Mouse (Mus musculus): ENCODE results near the gene Ppfia3.

Ppfia3 gene

DNA sequence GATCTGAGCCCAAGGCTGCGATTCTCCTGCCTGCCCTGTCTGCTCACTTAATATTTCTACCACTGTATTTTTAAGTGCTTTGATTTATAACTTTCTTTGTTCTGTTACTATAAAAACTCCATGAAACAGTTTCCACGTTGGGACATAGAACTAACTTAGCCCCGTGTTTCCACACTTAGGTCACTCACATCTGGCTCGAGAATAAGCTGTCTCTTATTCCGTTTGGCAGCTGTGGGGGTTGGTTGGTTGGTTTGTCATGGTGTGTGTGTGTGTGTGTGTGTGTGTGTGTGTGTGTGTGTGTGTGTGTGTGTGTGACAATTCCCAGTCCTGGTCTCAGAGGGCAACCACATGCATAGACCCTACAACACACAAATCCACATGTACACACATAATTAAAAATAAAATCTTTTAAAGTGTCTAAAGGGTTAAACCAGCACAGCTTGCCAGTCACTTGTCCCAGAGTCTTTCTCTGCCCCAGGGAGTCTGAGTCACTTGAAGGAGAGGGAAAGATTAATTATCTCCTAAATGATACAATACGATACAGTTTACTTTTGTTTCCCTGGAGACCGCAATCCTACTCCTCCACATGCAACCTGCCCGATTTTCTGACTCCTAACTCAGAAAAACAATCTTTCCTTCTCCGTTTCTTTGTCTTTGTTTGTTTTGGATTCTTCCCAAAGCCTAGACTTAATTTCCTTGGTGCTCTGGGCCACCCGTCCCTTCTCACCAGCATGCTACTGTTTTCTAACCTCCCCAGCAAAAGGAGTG is 53.9 kb downstream of the Ppfia3 start:
- DNase-seq (ENCODE audit: low spot score): peak; percentile 54

- no peak for DNase-seq (ENCODE audit: low spot score)
Measured at GRCm38 (mm10) chr7:45312023-45312422, 54.8 kb downstream of the Ppfia3 start.

GRCm38 (mm10) chr7:45309455-45309854 is 57.4 kb downstream of the Ppfia3 start:
- peak; percentile 83 for DNase-seq (ENCODE audit: low spot score)

DNA sequence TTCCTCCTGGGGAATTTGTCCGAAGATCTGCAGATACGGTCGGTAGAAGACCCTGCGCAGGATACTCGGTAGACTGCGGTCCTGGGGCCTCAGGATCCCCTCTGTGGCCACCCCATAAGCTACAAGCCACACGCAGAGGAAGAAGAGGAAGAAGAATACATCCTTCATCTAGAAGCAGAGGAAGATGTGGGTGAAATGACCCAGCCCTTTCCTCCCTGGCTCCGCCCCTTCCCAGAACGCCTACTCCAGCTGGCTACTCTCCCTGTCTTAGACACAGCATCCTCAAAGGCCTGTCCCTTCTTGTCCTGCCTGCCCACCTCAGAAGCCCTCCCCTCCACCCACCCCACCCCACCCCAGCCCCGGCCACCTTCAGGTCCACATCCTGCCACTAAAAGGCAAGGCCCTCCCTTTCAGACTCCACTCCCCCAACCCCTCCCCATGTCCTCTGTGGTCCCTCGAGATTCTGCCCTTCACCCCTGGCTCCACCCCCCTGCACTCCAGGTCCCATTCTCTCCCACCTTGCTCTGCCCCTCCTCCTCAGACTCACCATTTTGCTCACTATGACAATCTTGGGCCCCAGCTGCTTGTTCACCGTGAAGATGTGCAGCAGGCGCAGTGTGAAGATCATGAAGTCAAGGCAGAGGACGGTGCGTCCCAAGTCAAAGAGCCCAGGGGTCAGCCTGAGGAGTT is 58.1 kb downstream of the Ppfia3 start:
- no peak for DNase-seq (ENCODE audit: low spot score)

DNA sequence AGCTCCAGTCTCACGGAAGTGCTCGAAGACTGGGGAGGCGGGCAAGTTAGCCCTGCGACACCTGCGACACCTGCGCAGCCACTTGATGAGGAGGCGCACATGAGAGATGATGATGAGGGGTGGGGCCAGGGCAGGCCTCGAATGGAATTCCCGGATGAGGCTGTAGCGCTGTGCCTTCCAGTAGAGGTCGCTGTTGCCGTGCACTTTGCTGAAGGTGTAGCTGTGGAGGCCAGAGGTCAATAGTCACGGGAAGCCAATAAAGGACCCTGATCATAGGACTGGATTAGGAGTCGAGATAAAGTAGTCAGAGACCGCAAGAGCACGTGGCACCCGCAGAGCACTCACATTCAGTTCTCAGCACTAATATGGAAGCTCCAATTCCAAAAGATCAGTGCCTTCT is 61.5 kb downstream of the Ppfia3 start:
- peak; percentile 91 for DNase-seq (ENCODE audit: low spot score)

- DNase-seq (ENCODE audit: low spot score): no peak
Measured at GRCm38 (mm10) chr7:45304869-45305268, 62.0 kb downstream of the Ppfia3 start.

GRCm38 (mm10) chr7:45302626-45303025 is 64.2 kb downstream of the Ppfia3 start:
- no peak for DNase-seq (ENCODE audit: low spot score)

DNA sequence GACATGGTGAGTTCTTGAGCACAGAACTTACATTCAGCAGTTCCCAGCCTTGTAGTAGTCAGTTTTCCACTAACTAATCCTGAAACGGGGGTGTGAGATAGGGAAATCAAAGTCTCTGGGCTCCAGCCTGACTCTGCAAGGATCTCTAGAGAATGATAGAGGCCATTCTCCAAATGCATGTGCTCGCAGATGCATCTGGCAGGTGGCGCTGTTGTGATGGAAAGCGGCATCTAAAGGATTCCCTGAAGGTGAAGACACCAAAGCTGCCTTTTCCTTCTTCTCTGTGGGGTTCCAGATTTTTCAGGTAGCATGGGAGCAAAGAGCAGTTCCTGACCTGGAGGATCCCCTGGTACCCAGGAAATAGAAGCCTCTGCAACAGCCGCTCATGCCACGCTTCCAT is 66.5 kb downstream of the Ppfia3 start:
- peak; percentile 74 for DNase-seq (ENCODE audit: low spot score)

DNA sequence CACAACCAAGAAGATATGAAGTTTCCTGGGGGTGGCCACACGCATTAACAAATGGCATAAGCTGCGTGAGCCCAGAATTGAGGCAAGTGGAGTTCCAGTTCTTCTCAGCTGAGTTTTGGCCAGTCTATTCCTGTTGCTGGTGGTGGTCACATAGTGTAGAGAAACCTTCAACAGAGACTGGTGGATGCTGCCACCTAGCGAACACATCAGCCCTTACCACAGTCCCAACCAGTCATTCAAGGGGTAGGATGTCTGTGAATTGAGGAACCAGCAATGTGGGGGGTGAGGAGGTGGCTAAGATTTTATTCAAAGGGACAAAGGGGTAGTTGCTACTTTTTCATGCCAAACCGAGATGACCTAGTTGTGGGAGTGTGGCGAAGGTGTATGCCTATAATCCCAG is 67.1 kb downstream of the Ppfia3 start:
- DNase-seq (ENCODE audit: low spot score): peak; percentile 83

DNA sequence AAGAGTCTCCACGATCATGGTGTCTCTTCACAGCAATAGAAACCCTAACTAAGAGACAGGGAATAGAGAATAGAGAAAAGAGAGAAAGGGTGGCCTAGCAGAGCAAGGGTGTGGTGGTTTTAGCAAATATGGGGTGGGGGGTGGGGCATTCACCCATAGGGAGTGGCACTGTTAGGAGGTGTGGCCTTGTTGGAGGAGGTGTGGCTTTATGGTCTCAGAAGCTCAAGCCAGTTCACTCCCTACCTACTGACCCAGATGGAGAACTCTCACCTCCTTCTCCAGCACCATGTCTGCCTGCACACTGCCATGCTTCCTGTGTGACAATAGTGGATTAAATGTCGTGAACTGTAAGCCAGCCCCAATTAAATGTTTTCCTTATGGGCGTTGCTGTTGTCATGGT is 69.3 kb downstream of the Ppfia3 start:
- no peak for DNase-seq (ENCODE audit: low spot score)

DNA sequence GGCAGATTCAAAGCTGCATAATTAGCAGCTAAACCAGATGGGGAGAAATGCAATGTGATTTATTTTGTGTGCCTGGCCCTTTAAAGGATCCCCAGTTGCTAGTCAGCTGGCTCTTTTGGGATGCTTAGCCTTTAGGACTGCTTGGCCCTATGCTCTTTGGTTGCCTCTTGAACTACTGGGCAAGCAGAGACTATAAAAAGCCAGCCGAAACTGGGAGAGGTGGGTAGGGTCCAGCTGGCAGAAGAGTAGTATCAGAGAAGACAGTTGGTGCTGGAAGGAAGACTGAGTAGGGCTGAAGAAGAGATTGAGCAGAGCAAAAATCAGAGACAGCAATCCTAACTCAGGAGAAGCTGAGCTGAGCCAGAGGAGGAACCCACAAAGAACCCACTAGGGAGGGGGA is 70.2 kb downstream of the Ppfia3 start:
- DNase-seq (ENCODE audit: low spot score): no peak
